ENCODE assay signal across 28 mouse cellular contexts in the genomic region with DNA sequence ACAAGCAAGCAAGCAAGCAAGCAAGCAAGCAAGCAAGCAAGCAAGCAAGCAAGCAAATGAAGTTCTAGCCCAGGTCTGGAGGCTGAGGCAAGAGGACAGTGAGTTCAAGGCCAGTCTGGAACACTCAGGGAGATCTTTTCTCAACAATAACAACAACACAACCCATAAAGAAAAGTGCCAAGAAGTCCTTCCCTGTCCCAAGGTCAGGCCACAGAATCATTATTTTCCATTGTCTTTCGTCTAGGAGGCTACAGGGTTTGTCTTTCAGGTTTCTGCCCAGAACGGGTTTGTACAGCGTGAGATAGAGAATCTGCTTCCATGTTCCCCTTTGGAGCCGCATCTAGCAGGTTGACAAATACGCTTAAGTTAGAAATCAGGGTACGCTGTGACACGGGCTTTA. TPM values are rescaled to one million over a fixed set of nuclear protein-coding genes. Genes with fewer than 3 reads are reported as not detected.
DNase-seq lines count a peak whose midpoint lies in the region; ATAC-seq and TF ChIP-seq lines count a peak whose summit lies in the region.
"Had no signal": no experiment of that assay in that cellular context is flagged by ENCODE, and none has a peak within 500 bp of the region (broad histone marks: within the 10 kb centered on the region; RNA-seq: fewer than 3 reads in every experiment).

No protein-coding gene starts in this region.

- DNase-seq in ES-CJ7 (ENCODE audit: low read depth, low spot score) (peak; percentile 69), R1 (ENCODE audit: low read depth, low spot score) (peak; percentile 52), ZHBTc4 (ENCODE audit: low read depth, low spot score) (peak; percentile 63)
- DNase-seq in cerebellum, adult 18-20 months = no peak
- DNase-seq in kidney, postnatal 25 days = no peak
- DNase-seq: adrenal gland, adult 2 months; adrenal gland, adult 8-10 months; adrenal gland, postnatal 10 days; adrenal gland, postnatal 14 days; adrenal gland, postnatal 25 days; adrenal gland, postnatal 36 days; B cell, adult 2 months; cerebellum, adult 11 months; cerebellum, adult 11-12 months; cerebellum, adult 2 months; cerebellum, adult 8-10 months; cerebellum, adult 9-10 months; cerebellum, adult 9-11 months had no signal

- no peak for TF ChIP-seq CTCF in E14TG2a.4 (conservative IDR thresholded peaks at IDR 0.05; ENCODE audit: low read length)

- no peaks in the 10 kb centered on the region for H3K36me3 ChIP-seq in E14TG2a.4 (ENCODE audit: insufficient read depth, low read length)
- no peaks in the 10 kb centered on the region for H3K36me3 ChIP-seq in midbrain, embryonic 16.5 days (ENCODE audit: control insufficient read depth, insufficient read depth, low read length)
- H3K36me3 ChIP-seq: G1E had no signal

- no peak overlapping the region for H3K4me2 ChIP-seq in midbrain, embryonic 16.5 days (ENCODE audit: low read length)

- WGBS in midbrain, embryonic 16.5 days = 93% methylated on average over 7 of the region's 7 CpGs

- H3K4me3 ChIP-seq in E14TG2a.4 (replicated peaks; ENCODE audit: low read length) = 0 out of 2 replicates have a peak overlapping the region, but pooled peaks have one; percentile 17
- H3K4me3 ChIP-seq in midbrain, embryonic 16.5 days (ENCODE audit: low read depth, low read length) = no peak overlapping the region

- H3K9me3 ChIP-seq in E14TG2a.4 (ENCODE audit: low read length) = no peaks in the 10 kb centered on the region
- no peaks in the 10 kb centered on the region for H3K9me3 ChIP-seq in midbrain, embryonic 16.5 days (replicated peaks; ENCODE audit: control insufficient read depth, low read length, poor library complexity, severe bottlenecking)
- H3K9me3 ChIP-seq: G1E had no signal

- no peak overlapping the region for H3K27ac ChIP-seq in midbrain, embryonic 16.5 days (ENCODE audit: low read length)

- no peak for ATAC-seq in megakaryocyte, adult 5-6 weeks (ENCODE audit: poor library complexity, severe bottlenecking)
- ATAC-seq in midbrain, embryonic 16.5 days = no peak
- ATAC-seq: activated CD4-positive, CD25-positive, alpha-beta regulatory T cell, adult 4 months; CD4-positive, CD25-positive, alpha-beta regulatory T cell, adult 4 months; Patski had no signal

- H3K27me3 ChIP-seq in E14TG2a.4 (ENCODE audit: insufficient read depth, low read length) = no peaks in the 10 kb centered on the region
- H3K27me3 ChIP-seq in midbrain, embryonic 16.5 days (ENCODE audit: control insufficient read depth, insufficient read depth, low read depth, low read length) = no peaks in the 10 kb centered on the region

- H3K9ac ChIP-seq in midbrain, embryonic 16.5 days (ENCODE audit: low read depth, low read length) = no peak overlapping the region

- H3K4me1 ChIP-seq in E14TG2a.4 (replicated peaks; ENCODE audit: low read depth, low read length) = peaks cover 81% of the 10 kb centered on the region
- peaks cover 17% of the 10 kb centered on the region for H3K4me1 ChIP-seq in midbrain, embryonic 16.5 days (ENCODE audit: control insufficient read depth, insufficient read depth, low read length)

RNA-seq across cellular contexts. Expression of gene Rbfox2, which starts 43.3 kb away (rescaled TPM):
- total RNA-seq in megakaryocyte, adult 5-6 weeks (2015) = 0.13 TPM in 1 of 2 replicates, not detected in the other
- 0.12 and 0.51 TPM in 2 replicates for total RNA-seq in megakaryocyte, adult 5-6 weeks (2017)
- polyA plus RNA-seq in midbrain, embryonic 16.5 days (2015; fragmentation: Nextera tagmentation; extraction: Ambion mirVana) = 165 and 177 TPM in 2 replicates
- polyA plus RNA-seq: CD4-positive, CD25-positive, alpha-beta regulatory T cell, adult 4 months had no signal

RNA-seq across cellular contexts. Expression of gene Apol7a, which starts 48.8 kb away (rescaled TPM):
- not detected in 2 replicates for total RNA-seq in megakaryocyte, adult 5-6 weeks (2015)
- total RNA-seq in megakaryocyte, adult 5-6 weeks (2017) = not detected in 2 replicates
- polyA plus RNA-seq in midbrain, embryonic 16.5 days (2015; fragmentation: Nextera tagmentation; extraction: Ambion mirVana) = not detected in 2 replicates
- total RNA-seq: adrenal gland, postnatal 25 days; adrenal gland, postnatal 36 days; CH12.LX; MEL had no signal
- polyA plus RNA-seq: activated CD4-positive, CD25-positive, alpha-beta regulatory T cell, adult 4 months; adrenal gland, adult 2 months; brain, embryonic 14.5 days; CD4-positive, CD25-positive, alpha-beta regulatory T cell, adult 4 months; G1E; Patski had no signal

Comparison
In these comparisons a context has a peak if more than half of its experiments do, and no peak if none do; other contexts are left out.
1. DNase-seq: peak in ES-CJ7 (single experiment), R1 (single experiment) and ZHBTc4 (single experiment); none in cerebellum, adult 18-20 months (0 of 2) and kidney, postnatal 25 days (0 of 2).